Mouse (Mus musculus) retina, postnatal 7 days (tissue): ENCODE data around the gene Trp53bp2.

Source experiments
- DNase-seq: peaks from one replicate; pipeline ENCODE4 v3.0.0-alpha.2; 2012; ENCODE audit warnings: low read depth, low spot score

Gene Trp53bp2

GRCm38 (mm10) chr1:182408243-182408642 is 729 bp upstream of the Trp53bp2 start:
- DNase-seq = no peak

GRCm38 (mm10) chr1:182409401-182410173 is 615 bp downstream of the Trp53bp2 start:
- no peak for DNase-seq

- no peak for DNase-seq
Observed at GRCm38 (mm10) chr1:182412586-182413270, 3.8 kb downstream of the Trp53bp2 start.

- no peak for DNase-seq
Observed at GRCm38 (mm10) chr1:182419481-182419880, 10.5 kb downstream of the Trp53bp2 start.

GRCm38 (mm10) chr1:182424274-182424673 is 15.3 kb downstream of the Trp53bp2 start:
- no peak for DNase-seq

- no peak for DNase-seq
Observed at GRCm38 (mm10) chr1:182425176-182425575, 16.2 kb downstream of the Trp53bp2 start.

GRCm38 (mm10) chr1:182426444-182426843 is 17.5 kb downstream of the Trp53bp2 start:
- no peak for DNase-seq

GRCm38 (mm10) chr1:182427426-182427825 is 18.5 kb downstream of the Trp53bp2 start:
- no peak for DNase-seq

- DNase-seq = no peak
Observed at GRCm38 (mm10) chr1:182429826-182430225, 20.9 kb downstream of the Trp53bp2 start.

- no peak for DNase-seq
Observed at GRCm38 (mm10) chr1:182430676-182431075, 21.7 kb downstream of the Trp53bp2 start.

- no peak for DNase-seq
Observed at GRCm38 (mm10) chr1:182432059-182432458, 23.1 kb downstream of the Trp53bp2 start.

- no peak for DNase-seq
Observed at GRCm38 (mm10) chr1:182436746-182437145, 27.8 kb downstream of the Trp53bp2 start.

- DNase-seq = no peak
Observed at GRCm38 (mm10) chr1:182439546-182440222, 30.7 kb downstream of the Trp53bp2 start.

GRCm38 (mm10) chr1:182441791-182442473 is 33.0 kb downstream of the Trp53bp2 start:
- DNase-seq = no peak

GRCm38 (mm10) chr1:182444116-182444515 is 35.1 kb downstream of the Trp53bp2 start:
- DNase-seq = no peak

GRCm38 (mm10) chr1:182448276-182449035 is 39.5 kb downstream of the Trp53bp2 start:
- DNase-seq = no peak

- no peak for DNase-seq
Observed at GRCm38 (mm10) chr1:182452473-182452872, 43.5 kb downstream of the Trp53bp2 start.

GRCm38 (mm10) chr1:182455080-182455479 is 46.1 kb downstream of the Trp53bp2 start:
- DNase-seq = no peak

GRCm38 (mm10) chr1:182458556-182458955 is 49.6 kb downstream of the Trp53bp2 start:
- DNase-seq = no peak

GRCm38 (mm10) chr1:182459436-182459835 is 50.5 kb downstream of the Trp53bp2 start:
- no peak for DNase-seq
